Mouse (Mus musculus) frontal cortex, adult 2 months (tissue): ENCODE data around the gene Rpp30. TPM values are rescaled to one million over a fixed set of nuclear protein-coding genes. Genes with fewer than 3 reads are reported as not detected.

ENCODE experiments used
- DNase-seq, 2 experiments: peaks; one replicate each; pipeline ENCODE4 v3.0.0; 2022; ENCODE audit warnings: low spot score in 1 of 2; ENCODE audit errors: extremely low spot score in 1 of 2
- polyA plus RNA-seq: library from polyadenylated mRNA; depleted of rRNA; stranded (reverse); fragments of >200 nt; gene quantifications from 2 replicates; pipeline ENCODE4 v1.2.3, GENCODE M21; 2012; rRNA removed

Rpp30 gene
- 21.4 and 22.8 TPM in 2 replicates for polyA plus RNA-seq

GRCm38 (mm10) chr19:36083262-36084225 lies at the start of gene Rpp30:
Rpp30 (plus strand) TSS chr19:36083716.
- peak; percentile 83 to 90 for DNase-seq

GRCm38 (mm10) chr19:36046046-36046445 lies 37.5 kb upstream of the Rpp30 start:
- DNase-seq = peak in 1 of 2 experiments; percentile 30

- DNase-seq = no peak
Observed at GRCm38 (mm10) chr19:36056502-36057221, 26.9 kb upstream of the Rpp30 start.

GRCm38 (mm10) chr19:36057231-36057811 lies 26.2 kb upstream of the Rpp30 start, which contains the start of gene Htr7:
Htr7 (minus strand) TSS chr19:36057507.
- DNase-seq = peak in 1 of 2 experiments; percentile 24

- peak in 1 of 2 experiments; percentile 23 for DNase-seq
Observed at GRCm38 (mm10) chr19:36062801-36063529, 20.6 kb upstream of the Rpp30 start.

DNA sequence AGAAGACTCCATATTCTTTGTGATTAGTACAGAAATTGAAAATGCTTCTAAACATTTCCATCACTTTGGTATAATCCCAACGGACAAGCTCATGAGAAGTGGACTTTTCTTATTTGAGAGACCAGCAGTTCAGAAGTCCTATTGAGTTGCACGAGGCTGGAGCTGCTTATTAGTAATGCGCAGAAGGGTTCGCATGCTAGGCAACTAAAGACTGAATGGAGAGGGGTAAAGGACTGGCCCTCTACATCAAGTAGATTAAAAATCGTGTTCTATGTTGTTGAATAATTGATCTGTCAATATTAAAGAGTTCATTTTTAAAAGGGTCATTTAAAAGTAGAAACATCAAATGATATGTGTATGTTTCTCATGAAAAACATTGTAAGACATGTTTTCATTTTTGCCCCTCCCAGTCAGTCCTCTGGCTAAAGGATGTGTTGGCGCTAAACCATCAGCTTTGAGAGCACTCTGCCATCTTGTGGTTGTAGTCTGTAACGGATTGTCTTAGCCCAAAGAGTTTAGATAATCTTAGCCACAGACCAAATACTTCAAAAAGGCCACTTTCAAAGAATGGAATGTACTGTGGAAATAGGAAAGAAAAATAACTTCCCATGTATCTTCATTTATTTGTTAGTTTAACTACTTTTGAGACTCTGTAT lies 782 bp upstream of the Rpp30 start:
- DNase-seq = peak; percentile 11 to 75

GRCm38 (mm10) chr19:36090781-36091180 lies 7.3 kb downstream of the Rpp30 start:
- DNase-seq = peak in 1 of 2 experiments; percentile 60

DNA sequence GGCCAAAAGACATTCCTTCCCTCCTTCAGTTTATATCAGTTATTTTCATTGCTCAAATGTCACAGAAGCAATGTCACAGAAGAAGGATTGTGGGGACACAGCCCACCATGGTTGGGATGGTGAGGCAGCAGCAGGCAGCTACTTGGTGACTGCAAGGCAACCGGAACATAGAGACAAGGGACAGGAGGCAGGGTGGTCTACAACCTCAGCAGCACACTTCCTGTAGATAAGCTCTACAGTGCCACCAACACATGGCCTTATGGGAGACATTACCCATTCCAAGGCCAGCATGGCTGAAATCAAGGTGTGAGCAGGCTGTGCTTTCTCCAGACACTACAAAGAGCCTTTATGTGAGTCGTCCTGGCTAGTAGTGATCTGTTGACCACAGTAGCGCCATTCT lies 13.7 kb downstream of the Rpp30 start:
- no peak for DNase-seq

DNA sequence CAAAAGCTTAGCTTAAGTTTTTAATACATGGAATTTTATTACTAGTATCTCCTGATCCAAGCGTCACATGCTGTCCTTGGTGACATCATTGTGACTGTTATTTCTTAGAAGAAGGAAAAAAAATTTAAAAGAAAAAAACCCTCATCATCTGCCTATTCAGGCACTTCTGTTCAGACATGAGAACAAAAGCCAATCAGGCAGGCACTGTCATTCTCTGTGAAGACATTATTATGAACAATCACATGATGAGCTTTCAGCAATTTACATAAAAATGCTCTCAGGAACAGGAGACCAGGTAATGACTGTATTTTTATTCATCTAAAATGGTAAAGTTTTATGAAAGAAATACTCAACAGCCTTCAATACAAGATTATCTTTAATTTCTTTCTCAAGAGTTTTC lies 14.7 kb downstream of the Rpp30 start:
- no peak for DNase-seq

- DNase-seq = peak in 1 of 2 experiments; percentile 12
Observed at GRCm38 (mm10) chr19:36098916-36099315, 15.4 kb downstream of the Rpp30 start.

- no peak for DNase-seq
Observed at GRCm38 (mm10) chr19:36103909-36104308, 20.4 kb downstream of the Rpp30 start.

DNA sequence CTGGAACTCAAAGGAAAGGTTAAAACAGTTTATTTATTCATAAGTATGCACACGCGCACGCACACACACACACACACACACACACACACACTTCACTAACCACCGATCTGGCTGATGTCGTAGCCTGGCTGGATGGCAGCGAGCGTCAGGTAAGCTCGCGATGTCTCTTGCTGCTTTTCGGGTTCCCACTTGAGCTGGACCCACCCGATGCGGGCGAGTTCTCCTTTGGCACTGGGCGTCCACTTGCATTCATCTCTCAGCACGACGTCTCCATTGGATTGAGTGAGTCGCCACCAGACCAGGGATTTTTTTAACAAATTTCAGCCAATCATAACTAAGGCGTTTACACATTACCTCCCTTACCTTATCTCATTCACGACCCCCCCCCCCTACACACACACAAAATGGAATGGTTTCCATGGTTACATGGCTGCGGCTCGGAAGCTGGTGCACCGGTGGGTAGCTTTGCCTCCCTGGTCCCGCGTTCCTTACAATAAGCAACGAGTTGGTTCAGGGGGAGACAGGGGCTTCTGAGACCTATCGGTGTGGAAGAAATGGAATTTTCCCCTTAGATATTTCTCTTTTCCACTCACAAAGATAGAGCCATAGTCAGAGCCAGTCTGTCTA lies 25.9 kb downstream of the Rpp30 start:
- DNase-seq = no peak

- DNase-seq = no peak
Observed at GRCm38 (mm10) chr19:36110465-36110864, 26.9 kb downstream of the Rpp30 start.

- DNase-seq = peak in 1 of 2 experiments; percentile 69
Observed at GRCm38 (mm10) chr19:36111054-36111895, 27.8 kb downstream of the Rpp30 start.

DNA sequence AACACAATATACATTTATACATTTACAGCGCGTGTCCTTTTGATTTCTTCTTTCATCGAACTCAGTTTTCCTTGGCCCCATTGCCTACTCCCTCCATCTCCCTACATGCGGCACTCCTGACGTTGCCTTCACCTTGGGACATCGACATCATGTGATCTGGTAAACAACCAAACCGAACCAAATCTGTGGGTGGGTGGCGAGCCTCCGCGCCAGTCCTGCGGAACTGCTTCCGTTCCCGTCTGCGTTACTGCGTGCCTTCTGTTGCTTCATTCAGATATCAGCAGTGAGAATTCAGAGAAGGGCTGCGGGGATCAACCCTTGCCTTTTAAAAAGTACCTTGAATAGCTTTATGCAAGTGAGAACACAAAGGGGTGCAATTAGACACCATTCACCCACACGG lies 28.5 kb downstream of the Rpp30 start:
- peak in 1 of 2 experiments; percentile 56 for DNase-seq

DNA sequence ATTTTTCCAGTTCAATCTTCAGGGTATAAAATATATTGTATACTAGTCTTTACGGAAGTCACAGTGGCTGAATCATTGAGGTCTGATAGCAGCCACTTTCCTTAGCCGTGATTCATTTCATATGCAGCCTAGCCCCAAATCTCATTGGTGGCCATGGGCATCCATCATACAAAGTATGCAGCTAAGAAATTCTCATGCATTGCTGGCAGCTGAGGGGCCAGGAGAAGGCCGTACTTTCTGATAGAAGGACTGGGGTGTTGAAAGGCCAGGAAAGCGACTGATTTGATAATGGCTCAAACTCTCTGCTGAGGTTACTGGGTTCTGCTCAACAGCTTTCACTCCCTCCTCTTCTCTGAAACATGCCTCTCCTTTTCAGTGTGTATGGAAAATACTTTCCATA lies 32.7 kb downstream of the Rpp30 start:
- no peak for DNase-seq

GRCm38 (mm10) chr19:36119219-36119618 lies 35.7 kb downstream of the Rpp30 start:
- DNase-seq = no peak

DNA sequence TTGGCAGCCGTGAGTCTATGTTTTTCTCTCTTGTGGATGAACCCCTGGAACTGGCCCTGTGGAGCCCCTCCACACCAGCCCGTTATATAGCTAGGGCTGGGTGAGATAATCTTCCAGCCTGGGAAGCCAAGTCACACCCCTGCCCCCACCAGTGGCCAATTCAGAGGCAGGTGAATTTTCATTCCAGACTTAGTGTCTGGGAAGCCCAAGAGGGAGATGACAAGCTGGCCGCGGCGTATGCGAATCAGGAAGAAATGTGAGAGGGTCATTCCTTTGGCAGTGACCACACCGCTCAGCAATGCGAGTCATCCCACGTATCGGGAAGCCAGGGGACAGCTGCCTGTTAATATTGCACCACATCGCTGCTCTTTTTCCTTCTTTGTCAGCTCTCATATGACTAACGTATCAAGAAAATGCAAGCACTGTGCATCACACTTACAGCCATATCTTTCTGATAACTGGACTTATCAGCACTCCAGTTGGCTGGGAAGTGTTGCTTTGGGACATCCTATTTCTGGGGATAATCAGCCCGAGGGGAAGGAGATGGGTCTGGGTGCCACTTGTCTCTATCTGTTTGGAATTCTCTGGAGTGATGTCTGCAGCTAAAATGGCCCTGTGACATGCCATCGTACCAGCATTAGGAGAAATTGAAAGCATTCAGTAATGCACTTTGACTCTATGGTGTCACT lies 36.4 kb downstream of the Rpp30 start, which contains the start of gene Ankrd1:
Ankrd1 (minus strand) TSS at position 317 of the 689 bp plus-strand sequence.
- DNase-seq = no peak
